Mouse (Mus musculus): ENCODE measurements around the gene Spock1.
A peak's percentile ranks its signal among the peaks of the same experiment; 100 is the strongest.

The Spock1 gene

DNA sequence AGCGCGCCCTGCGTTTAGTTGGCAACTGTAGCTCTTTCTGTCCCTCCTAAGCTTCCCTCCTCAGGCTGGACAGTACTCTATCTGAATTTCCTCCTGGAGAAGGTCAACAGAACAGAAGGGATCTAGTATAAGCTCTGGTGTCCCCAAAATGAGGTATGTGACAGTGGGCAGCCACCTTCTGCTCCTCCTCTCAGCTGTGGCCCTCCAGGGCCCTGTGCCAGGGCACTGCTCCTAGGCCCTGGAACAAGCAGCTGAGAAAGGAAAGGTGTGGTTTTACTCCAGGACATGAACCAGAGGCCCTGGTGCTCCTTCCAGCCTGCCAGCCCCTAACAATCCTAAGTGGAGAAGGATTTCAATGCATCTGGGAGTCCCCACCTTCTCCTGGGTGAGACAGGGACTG is 51.1 kb downstream of the Spock1 start:
- no peak for DNase-seq

DNA sequence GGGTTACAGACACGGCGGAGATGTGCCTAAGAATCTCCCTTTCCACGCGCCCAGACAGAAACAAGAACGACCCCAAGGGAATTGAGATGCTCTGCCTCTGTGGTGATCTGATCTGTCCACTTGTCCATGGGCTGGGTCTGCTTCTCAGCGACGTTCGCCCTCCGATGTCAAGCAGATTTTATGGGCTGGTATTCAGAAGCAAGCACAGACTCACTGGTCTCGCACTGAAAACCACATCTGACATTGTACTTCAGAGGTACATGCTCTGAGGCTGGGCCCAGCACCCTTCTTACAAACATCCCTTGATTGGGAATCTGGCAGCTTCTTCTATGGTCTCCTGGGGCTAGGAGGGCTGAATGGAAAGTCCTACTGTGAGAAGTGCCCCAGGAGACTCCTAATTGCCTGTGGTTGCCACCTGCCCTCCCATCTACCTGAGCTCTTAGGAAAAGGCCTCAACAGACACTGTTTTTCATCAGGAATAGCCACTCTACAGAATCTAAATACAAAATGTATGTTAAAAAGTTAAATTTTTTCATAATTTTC is 51.8 kb downstream of the Spock1 start:
- no peak for DNase-seq

DNA sequence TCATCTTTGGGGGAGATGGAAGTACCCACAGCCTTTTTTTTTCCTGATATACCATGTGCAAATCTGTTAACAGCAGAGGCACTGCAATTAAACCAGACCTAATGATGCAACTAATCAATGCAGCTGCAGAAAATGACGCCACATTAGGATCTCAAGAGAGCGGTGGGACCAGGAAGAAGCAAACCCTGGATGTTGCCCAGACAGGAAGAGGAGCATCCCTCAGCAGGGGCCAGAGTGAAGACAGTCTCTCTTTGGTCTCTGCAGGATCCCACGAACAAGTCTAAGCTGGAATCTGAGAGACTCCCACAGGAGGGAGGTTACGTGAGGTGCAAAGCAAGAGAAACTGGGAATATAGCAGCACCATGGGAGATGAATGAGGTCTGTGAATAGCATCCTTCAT is 52.4 kb downstream of the Spock1 start:
- DNase-seq: no peak

DNA sequence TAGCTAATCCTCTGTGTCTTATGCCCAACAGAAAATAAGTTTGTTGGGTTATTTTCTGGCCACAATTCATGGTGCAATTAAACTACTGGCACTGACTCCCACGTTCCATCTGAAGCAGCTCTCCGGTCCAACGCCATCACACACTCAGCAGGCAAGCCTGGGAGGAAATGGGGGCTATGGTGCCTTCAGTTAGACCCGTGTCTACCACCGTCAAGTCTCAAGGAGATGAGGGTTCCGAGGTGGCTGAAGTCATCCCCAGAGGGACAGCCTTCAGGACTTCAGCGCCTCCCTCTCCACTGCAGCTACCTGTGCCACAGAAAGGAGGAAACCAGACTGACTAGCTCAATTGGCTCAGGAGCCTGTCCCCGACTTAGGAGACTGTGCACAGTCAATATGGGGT is 53.7 kb downstream of the Spock1 start:
- no peak for DNase-seq

DNA sequence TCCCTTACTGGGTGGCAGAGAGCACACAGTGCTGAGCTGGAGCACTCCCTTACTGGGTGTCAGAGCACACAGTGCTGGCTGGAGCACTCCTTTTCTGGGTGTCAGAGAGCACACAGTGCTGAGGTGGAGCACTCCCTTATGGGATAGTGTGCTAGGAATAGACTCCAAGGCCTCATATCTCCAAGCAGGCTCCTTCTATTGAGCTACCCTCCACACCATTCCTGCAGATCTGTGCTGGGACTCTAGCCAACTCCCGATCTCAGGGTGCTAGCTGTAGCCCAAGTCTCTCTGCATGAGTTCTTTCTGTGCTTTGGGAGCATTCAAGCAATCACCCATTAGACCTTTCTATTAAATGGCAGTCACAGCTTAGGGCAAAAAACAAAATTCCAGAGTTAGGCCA is 54.5 kb downstream of the Spock1 start:
- no peak for DNase-seq

DNA sequence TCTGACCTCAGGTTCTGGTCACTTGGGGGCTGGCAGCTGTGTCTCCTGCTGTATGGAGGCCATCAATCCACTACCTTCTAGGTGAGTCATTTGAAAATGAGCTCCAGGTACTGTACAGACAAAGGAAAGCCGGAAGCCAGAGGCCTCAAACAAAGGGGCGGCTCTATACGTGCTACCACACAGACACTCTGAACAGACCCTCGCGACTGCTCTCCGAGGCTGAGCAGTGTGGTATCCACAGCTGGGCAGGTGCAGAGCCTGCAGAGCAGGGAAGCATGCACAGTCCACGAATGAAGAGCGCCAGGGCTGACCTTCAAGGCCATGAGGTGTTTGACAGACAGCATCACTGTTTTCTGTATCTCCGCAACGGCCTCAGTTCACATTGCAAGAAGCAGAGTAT is 55.0 kb downstream of the Spock1 start:
- DNase-seq: no peak

DNA sequence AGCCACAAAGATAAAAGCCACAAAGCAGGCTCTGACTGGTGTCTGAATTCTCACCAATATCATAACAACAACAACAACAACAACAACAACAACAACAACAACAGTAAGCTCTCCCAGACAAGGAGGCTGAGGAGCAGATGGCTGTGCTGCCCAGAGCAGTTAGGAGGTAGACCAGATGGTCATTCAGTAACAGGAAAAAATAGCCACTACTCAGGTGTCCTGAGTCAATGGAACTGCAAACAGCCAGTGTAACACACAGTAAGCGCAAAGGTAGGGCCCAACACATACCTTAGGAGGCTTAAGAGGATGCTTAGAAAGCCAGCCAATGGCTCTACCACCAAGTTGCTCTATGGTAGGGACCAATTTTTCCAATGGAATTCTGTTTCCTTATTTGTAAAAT is 59.2 kb downstream of the Spock1 start:
- DNase-seq: no peak

DNA sequence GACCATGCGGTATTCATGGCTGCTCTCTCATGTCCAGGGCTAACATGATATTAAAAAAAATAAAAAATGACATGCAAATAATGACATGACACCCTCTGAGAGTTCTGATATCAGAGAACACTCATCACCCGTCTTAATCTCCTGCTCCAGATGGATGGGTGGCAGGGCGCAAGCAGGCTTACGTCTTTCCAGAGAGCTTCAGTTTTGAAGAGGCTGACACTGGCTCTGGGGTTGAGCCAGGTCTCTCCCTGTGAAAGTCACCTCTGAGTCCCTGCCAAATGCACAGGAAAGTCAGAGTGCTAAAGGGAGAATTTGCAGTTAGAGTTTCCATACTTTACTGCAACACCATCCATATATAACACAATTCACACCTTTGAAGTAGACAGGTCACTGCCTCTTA is 61.0 kb downstream of the Spock1 start:
- no peak for DNase-seq

DNA sequence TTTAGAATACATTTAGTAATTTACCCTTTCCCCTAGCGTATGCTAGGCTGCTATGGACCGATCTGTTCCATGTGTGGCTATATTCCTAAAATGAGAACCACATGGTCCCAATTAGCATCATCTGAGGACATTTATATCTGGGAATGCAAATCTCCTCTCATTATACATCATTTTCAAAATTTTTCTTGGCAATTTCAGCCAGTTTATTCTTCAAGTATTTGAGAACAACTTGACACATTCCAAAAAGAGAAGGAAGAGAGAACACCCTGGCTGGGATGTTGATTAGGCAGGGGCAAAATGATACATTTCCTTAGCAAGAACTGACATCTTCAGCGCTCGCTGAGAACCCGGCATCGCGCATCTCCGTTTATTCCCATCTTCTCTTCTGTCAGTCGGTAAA is 61.7 kb downstream of the Spock1 start:
- no peak for DNase-seq

DNA sequence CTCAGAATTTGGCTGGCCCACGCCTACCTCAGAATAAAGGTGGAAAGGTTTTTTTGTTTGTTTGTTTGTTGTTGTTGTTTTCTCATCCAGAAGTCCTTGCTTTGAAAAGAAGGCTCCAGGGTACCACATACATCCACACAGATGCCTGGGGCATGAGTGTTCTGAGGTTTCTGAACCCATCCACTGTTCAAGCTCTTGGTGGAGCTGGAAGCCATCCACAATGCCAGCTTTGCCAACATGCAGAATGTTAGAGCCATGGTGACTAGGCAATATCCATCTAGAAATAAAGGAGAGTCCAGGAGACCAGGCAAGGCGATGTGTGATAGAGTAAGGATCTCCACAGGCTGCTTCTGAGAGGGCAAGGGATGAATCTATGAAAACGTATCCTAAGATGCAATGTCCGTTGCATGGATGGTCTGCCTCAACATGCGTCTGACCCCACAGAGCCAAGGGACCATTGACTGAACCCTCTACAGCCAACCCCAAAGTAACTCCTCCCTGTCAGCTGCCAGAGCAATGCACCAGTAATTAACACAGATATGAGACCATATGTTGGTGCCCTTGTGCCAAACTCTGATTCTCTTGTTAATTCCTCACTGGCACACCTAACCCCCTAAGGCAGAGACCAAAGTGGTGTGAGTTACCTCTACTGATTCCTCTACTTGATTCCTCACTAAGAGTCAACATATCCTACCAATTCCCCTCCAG is 66.8 kb downstream of the Spock1 start:
- no peak for DNase-seq

DNA sequence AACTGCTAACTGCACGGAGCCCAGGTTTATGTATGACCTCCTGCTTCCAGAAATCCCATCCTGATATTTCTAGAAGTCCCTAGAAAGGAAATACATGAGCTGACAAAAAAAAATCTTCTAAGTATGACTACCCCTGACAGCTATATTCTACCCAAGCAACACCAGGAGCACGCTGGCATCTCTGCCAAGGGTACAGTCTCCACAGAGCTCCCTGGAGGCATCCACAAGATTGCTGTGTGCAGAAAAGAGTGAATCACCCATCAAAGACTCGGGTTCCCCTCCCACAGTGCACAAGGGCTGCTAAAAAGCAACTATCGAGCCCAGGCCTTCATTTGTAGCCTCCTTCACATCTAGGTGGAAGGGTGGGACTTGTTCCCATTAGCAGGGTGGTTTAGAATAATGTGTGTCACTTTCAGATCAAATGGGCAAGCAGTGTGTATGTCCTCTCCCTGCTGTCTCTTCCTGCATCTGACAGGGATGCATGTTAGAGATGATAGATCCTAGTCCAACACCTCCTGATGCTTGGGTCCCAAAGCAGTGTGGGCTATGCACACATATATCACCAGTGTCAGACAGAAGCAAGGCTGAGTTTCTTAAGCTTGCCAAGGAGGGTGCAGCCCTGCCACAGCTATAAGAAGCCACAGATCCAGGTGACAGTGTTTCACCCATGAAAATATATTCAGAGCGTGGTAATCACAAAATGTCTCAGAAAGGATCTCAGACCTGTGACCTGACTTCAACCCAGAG is 70.3 kb downstream of the Spock1 start:
- no peak for DNase-seq

DNA sequence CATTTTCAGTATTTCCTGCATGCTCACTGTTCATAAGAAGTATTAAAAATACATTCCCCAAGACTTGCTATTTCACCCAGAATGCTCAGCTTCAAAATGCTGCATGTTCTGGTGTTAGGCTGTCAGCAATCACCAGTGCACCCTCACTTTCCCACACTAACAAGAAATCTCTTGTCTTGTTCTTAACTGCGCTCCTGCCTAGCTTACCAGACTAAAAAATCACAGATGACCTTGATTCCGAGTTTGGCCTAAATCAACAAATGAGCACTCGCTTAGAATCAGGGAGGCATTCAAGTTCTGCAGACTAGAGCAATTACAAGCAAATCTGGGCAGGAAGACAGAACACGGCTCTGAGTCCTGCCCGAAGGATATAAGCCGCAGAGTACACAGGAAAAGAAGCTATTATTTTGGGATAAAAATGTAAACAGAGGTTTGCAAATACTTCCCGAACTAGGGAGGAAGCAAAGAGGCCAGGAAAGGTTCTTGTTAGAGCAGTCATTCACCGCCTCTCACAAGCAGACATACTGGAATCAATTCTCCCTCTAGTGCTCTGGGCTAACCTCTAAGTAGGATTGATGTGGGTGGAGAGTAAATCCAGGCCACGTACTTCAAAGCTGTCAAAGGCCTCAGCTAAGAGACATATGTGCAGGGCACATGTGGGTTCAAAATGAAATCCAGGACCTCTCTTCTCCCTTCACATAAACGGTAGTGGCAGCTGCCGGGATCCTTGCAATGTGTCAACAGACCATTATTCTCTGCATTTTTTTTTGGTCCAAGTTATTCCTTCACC is 76.6 kb downstream of the Spock1 start:
- no peak for DNase-seq

DNA sequence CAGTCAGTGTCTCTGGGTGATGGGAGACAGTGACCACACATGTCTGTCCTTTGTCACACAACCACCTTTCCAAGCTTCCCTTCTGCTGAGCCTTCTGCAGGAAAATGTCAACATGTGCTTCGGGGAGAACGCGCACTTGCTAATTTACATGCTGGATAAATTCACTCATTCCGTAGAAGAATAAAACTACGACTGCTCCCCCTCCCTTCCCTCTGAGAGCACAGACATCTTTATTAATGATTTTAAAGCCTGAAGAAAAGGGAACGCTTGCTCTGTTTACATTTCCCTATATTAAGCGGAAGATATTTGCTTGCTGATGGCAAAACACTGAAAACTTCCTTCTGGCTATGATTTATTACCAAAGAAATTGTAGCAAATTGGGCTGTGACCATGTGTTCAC is 77.2 kb downstream of the Spock1 start:
- DNase-seq: no peak

DNA sequence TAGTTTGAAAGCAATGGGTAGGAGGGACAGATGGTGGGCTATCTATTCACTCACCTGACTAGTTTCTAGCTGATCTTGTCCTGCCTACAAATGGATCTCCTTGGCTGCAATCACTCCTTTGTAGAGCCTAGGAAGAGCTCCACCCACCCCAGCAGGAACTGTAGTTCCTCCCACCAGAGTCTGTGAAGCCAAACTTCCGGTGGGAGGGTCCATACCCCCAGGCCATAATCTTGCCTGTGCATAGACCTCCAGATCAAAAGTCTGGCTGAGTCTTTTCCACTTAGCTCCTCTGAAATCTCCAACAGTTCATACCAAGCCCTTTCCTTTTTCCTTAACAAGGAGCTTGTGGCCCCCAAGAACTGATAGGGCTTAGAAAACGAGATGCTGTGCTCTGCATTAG is 78.0 kb downstream of the Spock1 start:
- no peak for DNase-seq

DNA sequence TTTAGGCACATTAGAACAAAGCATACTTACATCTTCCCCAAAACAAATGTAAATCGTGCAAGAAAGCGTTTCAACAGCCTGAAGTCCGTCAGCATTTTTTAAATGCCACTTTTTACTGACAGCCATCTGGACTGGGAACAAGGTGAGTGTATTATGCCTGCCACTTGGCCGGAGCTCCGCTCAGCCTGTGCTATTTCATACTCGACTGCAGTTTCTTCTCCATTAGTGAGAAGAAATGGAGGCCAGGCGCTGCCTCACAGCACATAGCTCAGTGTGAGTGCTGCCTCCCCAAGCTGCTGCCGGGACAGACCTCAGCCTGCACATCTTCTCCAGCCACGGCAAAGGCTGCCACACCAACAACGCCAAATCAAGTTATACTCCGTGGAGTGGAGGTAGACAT is 91.9 kb downstream of the Spock1 start:
- no peak for DNase-seq

DNA sequence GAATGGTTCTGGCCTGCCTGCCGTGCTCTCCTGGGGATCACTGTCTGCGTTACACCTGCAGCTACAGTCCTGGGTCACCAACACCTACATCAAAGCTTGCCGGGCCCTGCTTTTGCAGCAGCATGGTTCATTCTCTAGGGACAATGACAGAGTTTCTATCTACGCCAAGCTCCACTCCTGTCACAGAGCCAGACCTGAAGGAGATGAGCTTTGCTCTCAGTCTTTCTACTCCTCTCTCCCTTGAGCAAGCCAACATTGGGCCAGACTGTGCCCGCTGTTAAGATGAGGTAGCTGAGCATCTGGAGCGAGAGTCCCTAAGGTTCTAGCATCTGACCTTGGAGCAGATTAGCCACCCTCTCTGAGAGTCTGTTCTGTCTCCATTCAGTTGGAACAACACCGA is 95.5 kb downstream of the Spock1 start:
- DNase-seq: no peak

DNA sequence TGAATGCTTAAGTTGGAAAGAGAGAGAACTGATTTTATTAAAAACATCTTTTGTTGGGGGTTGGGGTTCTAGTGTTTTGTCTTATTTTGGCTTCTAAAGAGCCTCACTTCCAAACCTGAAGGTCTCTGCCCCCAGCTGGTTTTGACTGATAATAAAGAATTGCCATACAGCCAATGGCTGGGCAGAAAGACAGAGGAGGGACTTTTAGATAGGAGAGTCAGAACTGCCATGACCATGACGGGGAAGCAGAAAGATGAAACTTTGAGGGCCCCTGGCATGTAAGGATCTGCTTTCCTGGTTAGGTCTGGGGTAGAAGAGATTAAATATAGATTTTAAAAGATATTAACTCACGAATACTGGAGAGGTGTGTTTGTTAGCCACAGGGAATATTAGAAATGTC is 96.9 kb downstream of the Spock1 start:
- DNase-seq: no peak

DNA sequence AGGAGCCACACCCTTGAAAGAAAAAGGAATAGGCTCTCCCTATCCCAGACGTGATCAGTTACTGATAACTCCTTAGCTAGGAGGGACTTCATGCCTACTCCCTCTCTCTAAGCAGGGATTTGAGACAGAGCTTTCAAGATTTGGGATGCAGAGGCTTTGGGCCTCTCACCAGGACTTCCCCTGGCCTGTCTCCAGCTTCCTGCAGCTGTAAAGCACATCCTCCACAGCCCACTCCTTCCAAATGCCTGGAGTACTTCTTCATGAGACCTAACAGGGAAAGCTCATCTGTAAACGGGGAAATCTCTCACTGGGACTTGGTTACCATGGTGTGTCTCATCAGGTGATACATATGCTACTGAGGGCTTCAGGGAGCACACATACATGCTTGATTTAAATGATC is 97.3 kb downstream of the Spock1 start:
- peak; percentile 55 for DNase-seq

DNA sequence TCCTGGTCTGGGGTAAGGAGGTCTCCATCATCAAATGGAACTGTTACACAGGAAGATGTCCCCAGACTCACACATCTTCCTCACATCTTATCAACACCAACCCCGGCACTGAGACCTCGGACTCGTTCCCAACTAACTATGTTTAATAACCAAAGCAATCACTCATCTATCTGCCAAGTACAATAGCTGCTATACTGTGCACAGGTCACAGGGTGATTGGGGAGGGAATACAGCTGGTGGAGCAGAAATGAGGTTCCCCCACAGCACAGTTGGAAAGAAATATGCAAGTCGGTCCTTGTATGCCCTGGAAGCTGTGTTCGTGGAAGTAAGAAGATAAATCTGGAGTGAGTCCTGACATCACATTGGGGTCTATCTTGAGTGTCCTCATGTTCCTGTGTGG is 98.0 kb downstream of the Spock1 start:
- peak; percentile 19 for DNase-seq

DNA sequence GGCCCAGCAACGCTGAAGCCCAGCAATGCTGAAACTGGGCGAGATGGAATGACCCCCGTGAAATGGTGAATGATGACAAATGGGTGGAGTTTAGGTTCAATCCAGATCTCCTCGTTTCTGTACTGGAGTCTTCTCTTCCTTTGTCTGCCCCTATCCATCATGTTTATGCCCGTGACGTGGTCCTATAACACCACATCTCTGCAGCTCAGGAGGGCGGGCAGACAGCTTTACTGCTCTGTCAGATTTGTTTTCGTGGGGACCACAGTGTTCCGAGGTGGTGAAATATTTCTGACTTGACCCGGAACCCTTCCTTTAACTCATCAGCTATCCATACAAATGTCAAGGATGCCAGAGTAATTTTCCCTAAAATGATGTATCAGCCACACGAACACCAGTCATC is 98.5 kb downstream of the Spock1 start:
- no peak for DNase-seq

DNA sequence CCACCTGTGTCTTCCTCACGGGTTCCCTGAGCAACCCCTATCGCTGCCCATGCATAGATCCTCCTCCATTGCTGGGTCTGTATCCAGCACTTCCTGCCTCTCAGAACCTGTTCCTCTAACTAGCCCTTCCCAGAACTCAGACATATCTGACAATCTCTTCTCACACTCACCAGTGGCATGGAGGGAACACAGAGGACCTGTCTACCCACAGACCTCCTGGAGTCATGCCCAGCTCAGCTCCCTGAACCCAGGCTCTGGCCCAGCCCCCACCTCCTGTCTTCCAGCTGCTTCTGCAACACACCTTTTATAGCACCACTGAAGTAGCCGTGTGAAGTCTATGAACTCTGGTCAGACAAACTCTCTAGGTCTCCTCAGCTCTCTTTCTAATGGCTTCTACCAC is 101.3 kb downstream of the Spock1 start:
- DNase-seq: no peak

DNA sequence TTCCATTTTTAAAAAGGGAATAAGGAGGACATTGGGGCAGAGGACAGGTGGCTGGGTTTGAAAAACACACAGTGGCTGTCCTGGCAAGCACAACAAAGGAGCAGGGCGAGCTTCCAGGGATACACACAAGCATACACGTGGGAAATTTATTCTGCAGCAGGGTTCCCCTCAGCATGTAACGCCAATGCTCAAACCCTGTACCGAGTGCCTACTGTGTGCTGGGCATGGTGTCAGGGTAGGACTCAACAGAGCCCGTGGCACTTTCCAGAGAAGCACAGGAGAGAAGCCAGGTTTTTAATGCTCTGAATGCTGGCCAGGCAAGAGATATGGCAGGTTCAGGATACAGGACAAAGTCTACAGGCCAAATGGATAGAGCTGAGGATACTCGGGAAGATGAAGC is 101.8 kb downstream of the Spock1 start:
- DNase-seq: no peak

DNA sequence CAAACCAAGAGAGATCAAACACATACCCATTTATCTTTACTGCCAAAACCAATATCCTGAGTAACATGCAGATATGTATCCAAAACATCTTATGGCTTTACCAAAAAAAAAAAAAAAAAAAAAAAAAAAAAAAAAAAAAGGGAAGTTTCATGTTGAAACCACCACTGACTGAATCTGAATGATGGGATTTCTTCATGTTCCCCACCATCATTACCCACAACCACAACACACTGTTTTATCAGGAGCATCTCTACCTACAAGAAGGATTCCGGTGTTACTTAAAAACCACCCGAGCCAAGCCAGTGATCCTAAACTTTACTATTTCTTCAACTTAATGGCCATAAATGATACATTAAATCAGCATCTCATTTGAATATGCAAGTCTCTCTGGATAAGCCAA is 109.5 kb downstream of the Spock1 start:
- no peak for DNase-seq

Data from kidney, postnatal 10 days (tissue).